Mouse (Mus musculus) kidney, postnatal 25 days (tissue): Measurements from ENCODE around the gene Pdzrn4.
"Not testable (repeated sequence)": the region's sequence is repeated elsewhere in the genome, so short reads cannot be mapped to it uniquely, and the experiment has no call there.

Experiments
- DNase-seq, 2 experiments: peaks; one replicate each; pipeline ENCODE4 v3.0.0; 2021; ENCODE audit warnings: mixed read lengths in 2 of 2

Gene Pdzrn4

DNA sequence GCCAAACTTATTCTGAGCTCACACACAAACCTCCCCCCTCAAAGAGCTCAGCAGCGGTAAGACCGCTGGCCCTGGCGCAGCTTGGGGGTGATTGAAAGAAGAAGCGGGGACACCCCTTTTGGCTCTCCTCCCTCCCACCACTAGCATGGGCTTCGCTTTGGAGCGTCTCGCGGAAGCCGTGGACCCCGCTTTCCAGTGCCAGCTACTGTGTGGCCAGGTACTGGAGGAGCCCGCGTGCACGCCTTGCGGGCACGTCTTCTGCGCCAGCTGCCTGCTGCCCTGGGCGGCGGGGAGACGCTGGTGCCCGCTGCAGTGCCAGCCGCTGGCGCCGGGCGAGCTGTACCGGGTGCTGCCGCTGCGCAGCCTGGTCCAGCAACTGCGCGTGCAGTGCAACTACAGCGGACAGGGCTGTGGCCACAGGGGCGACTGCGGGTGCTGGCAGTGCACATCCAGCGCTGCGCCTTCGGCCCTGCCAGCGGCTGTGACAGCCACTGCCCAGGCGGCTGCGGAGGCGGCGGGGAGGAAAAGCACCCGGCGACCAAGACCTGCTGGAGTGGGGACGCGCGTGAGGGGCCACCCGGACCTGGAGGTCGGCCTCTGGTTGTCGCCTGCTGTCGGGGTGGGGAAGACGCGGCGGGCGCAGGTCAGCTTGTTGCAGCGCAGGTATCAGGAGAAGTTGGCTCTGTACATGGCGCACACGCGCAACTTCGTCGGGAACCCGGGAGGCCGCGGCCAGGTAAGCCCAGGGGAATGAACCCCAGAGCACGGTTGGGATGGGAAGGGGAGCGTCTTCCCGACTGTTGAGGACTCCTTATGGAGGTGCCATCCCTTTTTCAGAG is at the start of gene Pdzrn4:
Pdzrn4 (plus strand) TSS at position 112 of the 839 bp plus-strand sequence.
- DNase-seq: peak; percentile 3 to 34

DNA sequence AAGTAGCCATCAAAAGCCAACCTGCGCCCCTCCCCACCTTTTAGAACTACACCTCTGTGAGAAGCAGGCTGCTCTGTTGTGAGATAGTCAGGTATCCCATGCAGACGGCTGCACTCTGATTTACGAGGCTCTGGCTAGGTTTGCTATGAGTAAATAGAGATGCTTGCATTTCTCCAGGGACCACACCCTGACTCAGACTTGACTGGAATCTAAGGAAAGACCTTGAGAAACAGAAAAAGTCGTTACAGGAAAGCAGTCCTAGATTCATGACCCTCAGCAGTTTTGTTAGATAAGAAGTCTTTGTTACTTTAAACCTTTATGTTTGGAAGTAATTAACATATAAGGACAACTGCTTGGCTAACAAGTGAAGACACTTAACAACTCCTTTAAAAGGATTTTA is 49.3 kb upstream of the Pdzrn4 start:
- no peak for DNase-seq

DNA sequence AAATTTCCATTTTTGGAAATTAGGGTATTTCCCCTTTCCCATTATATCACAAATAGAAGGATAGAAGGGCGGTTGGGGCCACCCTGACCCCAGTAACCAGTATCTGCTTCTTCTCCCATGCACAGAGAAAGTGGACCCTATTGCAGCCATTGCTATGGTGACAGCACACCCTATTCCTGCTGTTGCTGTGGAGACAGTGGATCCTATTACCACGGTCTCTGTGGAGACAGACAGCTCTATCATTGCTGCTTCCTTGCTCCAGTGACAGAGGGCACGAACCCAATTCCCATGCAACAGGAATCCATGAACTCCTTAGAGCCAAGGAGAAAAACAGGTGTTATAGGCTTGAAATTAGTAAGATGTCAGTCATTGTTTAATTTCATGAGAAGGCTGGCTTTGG is 48.8 kb upstream of the Pdzrn4 start:
- DNase-seq: no peak

DNA sequence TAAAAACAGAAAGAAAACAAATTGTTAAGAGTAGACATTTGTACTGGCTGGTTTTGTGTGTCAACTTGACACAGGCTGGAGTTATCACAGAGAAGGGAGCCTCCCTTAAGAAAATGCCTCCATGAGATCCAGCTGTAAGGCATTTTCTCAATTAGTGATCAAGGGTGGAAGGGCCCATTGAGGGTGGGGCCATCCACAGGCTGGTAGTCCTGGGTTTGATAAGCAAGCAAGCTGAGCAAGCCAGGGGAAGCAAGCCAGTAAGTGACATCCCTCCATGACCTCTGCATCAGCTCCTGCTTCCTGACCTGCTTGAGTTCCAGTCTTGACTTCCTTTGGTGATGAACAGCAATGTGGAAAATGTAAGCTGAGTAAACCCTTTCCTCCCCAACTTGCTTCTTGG is 48.2 kb upstream of the Pdzrn4 start:
- DNase-seq: not testable (repeated sequence)

DNA sequence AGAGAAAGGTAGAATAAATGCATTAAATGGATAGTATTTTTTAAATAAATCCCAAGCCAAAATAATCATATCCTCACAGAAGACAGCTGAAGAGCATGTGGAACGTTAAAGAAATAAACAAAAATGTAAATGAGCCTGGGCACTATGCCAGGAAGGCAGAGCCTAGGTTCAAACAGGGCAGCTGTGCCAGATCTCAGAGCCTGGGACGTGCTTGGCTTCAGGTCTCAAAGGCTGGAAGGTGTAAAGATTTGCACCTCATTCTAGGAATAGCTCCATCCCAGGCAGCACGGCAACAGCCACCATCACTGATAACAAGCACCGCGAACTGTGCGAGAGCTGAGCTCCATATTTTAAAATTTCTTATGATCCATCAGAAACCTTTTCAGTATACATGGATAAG is 32.5 kb upstream of the Pdzrn4 start:
- peak in 1 of 2 experiments; percentile 6 for DNase-seq

DNA sequence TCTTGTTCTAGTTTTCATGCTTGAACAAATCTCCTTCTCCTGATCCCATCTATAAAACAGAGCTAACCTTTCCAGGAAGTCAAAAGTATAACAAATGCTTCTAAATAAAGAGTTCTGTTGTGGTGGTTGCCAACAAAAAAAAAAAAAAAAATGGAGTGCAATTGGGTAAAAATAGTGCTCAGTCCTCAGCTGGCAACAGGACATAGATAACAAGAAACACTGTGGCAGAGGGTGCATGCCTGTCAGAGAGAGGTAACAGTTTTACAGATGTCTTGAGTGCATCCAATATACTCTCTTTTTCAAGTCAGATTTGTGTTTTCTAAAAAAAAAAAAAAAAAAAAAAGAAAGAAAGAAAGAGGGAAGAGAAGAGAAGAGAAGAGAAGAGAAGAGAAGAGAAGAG is 32.1 kb upstream of the Pdzrn4 start:
- DNase-seq: no peak

DNA sequence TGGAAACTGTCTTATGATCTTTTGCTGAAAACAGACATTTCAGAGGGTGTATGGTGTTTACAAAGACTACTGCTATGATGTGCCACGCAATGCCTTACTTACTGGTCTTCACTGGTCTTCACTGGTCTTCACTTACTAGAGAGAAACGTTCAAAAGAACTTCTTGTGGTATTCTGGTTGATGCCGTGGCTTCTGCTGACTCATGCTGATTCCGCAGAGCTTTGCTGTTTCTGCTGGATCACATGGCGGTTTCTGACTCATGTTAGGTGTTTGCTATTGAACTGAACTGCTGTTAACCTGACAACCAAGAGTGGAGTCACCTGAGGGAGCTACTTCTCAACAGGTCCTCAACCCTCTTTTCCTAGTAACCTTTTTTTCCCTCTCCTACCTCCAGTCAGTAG is 1.9 kb upstream of the Pdzrn4 start:
- DNase-seq: no peak

DNA sequence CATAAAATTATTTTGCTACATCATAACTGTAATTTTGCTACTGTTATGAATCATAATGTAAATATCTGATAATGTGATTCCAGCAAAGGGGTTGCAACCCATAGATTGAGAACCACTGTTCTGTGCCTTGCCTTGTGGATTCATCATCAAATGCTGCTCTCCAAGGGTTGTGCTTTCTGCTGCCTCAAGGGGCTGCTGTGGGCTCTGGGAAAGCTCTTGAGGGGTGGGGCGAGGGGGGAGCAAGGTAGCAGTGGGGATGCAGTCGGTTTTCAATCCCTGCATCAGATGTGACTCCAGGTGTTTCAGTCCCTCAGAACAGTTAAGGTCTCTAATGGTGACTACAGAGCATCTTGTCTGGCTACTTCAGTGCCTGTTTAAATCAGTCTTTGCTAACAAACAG is 2.1 kb downstream of the Pdzrn4 start:
- DNase-seq: no peak

DNA sequence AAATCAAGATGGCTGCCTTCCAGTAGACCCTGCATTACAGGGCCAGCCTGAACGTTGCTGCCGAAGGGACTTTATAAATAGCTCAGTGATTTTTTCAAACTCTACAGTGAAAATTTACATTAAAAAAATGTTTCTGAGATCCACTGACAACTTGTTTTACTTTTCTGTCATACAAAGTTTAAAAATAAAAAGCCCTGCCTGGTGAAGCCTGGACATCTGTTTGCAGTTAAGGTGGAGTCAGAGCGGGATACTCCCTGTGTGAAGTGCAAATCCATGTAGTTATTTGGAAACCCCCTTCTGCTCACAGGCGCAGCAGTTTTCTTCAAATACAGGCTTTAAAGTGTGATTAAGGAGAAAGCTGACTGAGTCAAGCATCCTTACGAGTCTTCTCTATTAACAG is 2.6 kb downstream of the Pdzrn4 start:
- DNase-seq: no peak

DNA sequence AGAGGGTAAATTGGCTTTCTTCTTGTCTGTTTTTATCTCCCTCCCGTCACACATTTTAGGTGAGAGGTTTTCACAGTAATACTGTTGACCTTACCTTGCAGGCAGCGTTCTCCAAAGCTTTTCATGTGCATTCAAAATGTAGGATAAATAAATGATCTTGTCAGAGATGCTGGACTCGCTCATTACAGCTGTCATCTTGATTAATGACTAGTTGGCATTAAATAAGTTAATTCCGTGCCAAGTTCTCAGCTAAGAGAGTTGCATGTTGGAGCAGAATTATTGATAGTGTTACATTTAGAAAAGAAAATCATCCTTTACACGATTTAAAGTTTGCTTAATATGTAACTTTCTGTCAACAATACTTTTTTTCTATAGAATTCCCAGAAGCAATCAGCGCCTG is 4.9 kb downstream of the Pdzrn4 start:
- no peak for DNase-seq

DNA sequence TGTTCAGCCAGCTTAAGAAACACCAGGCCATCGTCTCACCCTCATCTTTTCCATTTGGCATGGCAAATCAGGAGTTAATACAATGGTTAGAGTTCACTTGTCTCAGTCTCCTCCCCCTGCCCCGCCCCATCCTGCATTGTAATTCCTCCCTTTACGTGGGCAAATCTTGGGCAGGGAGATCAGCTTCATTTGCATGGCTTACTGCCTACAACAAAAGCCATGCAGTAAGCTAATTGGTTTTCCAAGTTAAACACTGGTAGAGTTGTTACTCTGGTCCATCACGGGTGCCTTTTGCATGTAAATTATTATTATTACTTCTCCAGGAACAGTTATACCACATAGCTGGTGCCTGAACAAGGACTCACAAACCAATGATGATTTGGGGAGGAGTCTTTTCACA is 18.6 kb downstream of the Pdzrn4 start:
- DNase-seq: no peak

DNA sequence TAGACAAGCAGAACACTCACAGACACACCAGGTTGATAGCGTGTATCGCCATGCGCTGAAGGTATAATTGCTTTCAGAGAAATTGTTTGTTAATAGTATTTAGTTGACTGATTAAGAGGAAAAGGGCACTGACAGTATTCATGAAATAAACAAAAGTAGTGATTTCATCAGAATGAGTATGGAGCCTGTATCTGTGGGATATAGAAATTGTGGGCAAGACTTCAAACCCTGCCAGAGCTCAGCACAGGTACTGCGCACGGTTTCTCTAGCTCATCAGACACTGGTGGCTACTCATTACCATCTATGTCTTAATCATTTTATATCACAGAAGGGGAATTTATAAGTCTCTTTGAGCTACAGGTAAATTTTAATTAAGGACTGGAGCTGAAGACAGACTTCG is 19.5 kb downstream of the Pdzrn4 start:
- DNase-seq: no peak

DNA sequence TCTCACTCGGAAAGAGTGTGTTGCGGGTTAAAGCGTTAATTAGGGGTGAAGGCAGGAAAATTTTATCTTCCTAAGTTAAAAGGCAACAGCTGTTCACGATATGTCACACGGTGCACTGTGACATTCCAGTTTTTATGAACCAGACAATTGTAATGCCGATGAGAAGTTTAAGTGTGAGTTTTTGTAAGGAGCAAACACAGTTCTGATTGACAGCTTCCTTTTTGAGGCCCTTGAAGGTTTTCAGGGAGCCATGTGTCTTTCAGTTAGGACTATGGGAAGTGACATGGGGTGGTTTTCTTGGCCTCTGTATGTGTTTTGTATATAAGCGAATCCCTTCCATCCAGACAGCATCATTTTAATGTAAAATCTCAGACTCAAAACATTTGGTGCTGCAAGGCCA is 20.0 kb downstream of the Pdzrn4 start:
- no peak for DNase-seq

DNA sequence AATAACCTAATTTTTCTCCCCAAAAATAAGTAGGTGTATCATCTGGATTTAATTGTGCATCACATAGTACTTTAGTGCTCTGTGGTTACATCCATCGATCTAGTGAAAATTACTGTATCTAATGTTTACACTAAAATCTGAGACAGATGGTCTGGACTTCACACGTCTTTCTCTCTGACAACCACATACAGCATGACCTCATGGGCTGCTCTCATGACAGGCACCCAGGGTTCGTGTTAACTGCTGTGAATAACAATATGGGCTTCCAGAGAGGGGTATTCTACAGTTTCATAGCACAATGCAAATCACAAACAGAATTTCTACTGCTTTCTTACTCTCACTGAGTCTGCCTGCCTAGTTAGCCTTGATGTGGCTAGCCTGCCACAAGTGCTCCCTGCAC is 20.4 kb downstream of the Pdzrn4 start:
- DNase-seq: no peak

DNA sequence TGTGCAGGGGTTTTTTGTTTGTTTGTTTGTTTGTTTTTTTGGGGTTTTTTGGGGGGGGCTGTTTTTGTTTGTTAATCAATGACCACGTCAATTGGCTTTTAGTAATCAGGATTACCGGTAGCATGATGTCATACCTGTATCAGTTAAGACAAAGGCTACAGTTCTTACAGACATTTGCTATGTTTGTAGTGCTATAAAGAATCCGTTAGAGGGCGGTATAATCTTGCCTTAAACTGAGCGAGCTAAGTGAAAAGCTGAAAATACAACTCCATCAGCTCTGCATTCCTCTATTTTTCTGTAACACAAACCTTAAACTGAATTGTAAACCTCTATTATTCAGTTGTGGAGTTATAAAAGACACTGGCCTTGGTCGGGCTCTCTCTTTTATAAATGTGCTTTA is 37.9 kb downstream of the Pdzrn4 start:
- no peak for DNase-seq

DNA sequence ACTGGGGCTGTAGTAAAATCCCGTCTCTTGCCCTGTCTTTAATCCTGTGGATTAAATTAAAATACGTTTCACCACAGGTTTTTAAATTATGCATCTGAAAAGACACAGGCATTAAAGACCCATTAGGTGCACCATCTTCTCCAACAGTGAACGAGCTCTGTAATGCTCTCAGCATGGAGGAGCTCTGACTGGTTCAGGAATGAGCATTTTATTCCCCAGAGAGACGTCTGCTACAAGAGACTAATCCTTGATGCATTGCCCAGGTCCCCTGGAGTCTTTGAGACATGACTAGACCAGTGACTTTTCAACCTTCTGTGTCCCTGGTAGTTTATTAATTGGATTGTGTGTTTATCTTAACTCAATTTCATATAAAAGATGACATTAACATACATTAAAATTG is 38.6 kb downstream of the Pdzrn4 start:
- DNase-seq: no peak

DNA sequence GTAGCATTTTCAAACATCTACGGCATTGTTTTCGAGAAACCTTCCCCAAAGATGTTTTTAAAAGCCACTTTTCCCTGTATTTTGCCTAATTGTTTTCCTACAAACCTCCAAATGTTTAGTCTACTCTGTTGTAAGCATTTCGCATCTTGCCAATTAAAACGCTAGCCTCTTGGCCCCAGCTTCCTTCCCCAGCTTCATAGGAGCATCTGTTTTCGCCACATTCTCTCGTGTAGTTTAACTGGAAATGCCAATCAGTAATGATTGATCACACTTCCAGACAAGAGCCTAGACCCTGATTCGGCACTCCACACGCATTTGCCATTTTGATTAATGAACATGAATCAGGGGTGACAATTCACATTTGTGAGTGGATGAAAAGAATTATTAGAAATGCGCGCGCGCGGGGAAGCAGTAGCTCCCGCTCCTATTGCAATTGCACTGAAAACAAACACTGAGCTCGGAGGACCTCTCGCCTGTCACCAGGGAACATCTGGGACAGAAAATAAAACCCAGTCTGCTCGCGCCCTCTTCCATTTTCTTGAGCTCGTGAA is 45.0 kb downstream of the Pdzrn4 start:
- DNase-seq: no peak

DNA sequence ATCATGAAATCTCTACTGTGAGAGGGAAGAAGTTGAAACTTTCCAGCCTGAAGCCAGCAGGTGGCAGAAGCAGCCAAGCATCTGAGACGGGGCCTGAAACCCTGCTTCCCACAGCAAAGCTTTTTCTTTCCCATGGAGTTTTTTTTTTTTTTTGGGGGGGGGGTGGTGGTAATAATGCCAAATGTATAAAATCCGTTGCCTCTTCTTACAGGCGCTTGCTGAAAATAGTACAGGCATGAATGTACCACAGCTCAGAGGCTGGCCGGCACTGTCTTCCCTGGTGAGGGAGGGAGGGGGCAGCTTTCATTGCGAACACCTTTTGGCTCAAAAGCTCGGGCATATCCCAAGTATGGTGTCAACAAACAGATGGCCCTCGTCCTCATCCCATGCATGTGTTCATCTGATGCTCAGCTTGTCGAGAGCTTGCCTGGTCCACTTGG is 51.0 kb downstream of the Pdzrn4 start:
- DNase-seq: peak in 1 of 2 experiments; percentile 26

DNA sequence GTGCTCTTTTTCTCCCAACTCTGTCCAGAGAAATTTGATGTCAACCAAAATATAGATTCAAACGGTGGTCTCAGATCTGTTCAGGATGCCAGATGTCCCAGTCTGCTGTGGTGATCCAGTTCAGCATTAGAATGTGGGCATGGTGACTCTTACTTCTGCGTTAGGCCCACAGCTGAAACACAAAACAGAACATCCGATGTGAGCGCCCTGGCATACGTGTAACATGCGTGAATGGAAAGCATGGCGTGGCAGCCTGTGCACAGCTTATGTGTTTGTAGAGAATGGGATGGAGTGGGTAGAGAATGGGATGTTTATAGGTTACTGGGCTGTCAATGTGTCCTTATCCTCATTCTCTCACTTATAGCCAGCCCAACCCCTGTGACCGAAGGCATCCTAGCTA is 52.4 kb downstream of the Pdzrn4 start:
- DNase-seq: no peak

DNA sequence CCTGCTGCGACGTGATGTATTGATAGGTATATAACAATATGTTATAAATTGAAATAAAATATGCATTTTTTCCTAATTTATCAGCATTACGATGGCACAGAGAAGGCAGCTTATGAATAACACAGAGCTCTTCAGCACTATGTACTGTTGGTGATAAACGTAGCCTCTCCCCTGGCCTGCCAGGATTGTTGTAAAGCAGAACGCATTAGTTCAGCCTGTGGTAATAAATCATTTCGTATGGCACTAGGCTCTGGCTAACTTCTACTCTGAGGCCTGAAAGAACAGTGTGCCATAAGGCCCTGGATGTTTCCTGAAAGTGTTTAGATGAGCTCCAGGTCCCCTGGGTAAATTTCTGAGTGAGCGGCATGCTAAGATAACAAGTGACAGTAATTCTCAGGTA is 55.9 kb downstream of the Pdzrn4 start:
- no peak for DNase-seq

DNA sequence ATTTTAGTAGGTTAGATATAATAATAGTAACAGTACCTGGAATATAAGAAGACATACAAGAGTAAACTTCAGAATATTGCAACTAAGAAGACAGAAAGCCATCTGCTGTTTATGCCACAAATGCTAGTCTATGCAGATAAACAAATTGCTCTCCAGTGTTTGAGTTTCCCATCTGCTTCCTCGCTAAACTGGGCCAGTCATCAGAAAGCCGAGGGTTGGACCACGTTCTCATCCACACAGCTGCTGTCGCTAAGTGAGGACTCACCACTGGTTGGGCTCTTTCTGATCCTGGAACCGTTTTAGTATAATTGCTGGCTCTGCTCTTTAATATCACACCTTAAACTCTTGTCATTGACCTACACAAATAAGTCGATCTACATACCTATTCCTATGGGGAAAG is 85.5 kb downstream of the Pdzrn4 start:
- DNase-seq: no peak

DNA sequence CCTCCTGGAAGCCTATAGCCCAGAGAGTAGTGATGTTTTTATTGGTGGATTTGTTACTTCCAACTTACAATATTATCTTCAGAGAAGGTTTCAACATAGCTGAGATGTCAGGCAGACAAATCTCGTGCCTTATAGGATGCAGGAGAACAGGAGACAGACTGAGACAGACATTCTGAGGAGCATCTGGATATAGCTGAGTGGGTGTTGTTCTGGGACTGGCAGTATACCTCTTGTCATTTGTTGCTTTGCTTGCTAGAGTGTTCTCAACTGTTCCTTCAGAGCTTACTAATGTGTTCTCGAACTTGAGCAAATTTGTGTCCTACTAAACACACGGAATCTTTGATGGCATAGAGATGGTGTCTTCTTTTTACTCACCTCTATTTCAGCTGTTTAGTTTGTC is 94.7 kb downstream of the Pdzrn4 start:
- DNase-seq: no peak

DNA sequence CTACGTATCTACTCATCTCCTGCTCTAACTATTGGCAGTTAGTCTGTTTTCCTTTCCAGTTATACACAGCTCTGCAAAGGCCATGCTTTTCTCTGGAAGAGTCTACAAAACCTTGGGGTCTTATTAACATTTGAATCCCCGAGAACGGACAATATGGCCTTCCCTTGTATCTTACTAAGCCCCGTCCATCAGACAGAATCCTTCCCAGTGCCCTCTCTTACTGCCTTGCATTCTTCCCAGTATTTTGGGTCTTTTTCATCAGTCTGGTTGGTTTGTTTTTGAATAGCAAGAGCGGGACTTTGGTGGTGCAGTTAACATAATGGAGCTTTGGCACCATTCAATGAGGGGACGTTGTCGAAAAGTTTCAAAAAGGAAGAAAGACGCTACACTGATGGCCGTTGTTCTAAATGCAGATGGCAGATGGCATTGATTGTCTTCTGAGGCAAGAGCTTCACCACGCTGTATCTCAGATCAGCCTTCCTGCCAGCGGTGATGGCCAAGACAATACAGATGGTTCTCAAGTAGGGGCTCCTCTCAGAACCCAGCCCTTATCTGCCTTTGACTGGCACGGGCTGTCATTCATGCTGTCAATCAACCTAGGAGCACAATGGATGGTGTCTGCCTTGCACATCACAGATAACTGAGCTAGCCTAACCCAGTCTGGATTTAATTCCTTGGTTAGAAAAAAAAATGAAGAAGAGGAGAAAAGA is 98.9 kb downstream of the Pdzrn4 start:
- DNase-seq: no peak

DNA sequence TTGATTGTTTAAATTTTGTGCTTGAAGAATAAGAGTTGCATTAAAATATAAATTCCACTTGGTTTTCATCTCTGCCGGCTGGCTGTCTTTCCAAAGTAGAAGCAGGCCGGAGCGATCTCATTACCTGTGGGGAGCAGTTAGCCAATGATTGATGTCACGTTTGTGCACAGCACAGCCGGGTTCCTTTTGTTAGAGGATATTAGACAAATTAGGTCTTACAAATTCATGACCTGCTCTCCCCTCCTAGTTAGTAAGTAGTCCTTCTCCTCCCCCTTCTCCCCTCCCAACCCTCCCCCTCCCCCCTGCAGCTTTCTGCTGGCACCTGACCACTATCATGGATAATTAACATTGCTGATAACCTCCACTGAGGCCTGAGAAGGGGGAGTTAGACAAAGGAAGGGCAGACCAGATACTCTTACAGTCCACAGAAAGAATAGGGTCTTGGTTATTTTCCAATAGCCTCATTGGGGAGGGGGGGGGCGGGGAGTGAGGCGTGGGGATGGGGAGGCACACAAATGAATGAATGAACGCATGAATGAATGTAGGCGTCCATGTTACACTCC is 103.7 kb downstream of the Pdzrn4 start:
- no peak for DNase-seq
